8 mouse cellular contexts compared by ENCODE assay signal in the genomic region with DNA sequence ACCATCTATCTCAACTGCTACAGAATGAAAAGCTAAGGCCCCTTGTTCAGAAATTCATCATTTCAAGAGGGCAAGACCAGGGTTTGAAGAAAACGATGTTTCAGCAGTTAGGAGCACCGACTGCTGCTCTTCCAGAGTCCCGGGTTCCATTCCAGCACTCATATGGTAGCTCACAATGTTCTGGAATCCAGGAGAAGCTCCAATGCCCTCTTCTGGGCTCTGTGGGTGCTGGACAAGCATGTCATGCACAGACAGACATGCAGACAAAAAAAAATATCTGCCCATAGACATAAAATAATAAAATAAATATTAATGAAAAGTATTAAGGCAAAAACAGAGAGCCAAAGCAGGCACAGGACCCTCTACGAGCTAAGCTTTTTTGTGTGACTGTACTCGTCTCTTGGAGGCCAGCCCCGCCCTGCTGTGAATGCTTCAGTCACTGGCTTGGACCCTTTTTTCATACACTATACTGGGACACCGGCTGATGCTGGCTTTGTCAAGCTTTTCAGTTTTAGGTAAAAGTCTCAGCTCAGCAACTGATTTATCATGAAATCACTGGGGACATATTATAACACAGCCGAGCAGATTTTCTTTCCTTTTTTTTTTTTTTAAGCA. TPM values are rescaled to one million over a fixed set of nuclear protein-coding genes. Genes with fewer than 3 reads are reported as not detected.
DNase-seq lines count a peak whose midpoint lies in the region; ATAC-seq and TF ChIP-seq lines count a peak whose summit lies in the region.

No protein-coding gene starts in this region.

- no peak for TF ChIP-seq CTCF in gastrocnemius, adult 2 months (IDR thresholded peaks at IDR 0.05)
- TF ChIP-seq CTCF in E14TG2a.4 (conservative IDR thresholded peaks at IDR 0.05; ENCODE audit: low read length) = no peak
- TF ChIP-seq CTCF in hindbrain, postnatal 0 days (IDR thresholded peaks at IDR 0.05; ENCODE audit: low read depth) = no peak

- peaks cover 44% of the 10 kb centered on the region for H3K4me1 ChIP-seq in E14TG2a.4 (replicated peaks; ENCODE audit: low read depth, low read length)
- peaks cover 9% of the 10 kb centered on the region for H3K4me1 ChIP-seq in embryonic facial prominence, embryonic 12.5 days
- H3K4me1 ChIP-seq in hindbrain, postnatal 0 days (ENCODE audit: insufficient read depth, low read length) = peaks cover 20% of the 10 kb centered on the region

- WGBS in embryonic facial prominence, embryonic 12.5 days = 22% methylated on average over 8 of the region's 8 CpGs
- 11% methylated on average over 8 of the region's 8 CpGs for WGBS in hindbrain, postnatal 0 days

- no peaks in the 10 kb centered on the region for H3K9me3 ChIP-seq in E14TG2a.4 (ENCODE audit: low read length)
- H3K9me3 ChIP-seq in embryonic facial prominence, embryonic 12.5 days = no peaks in the 10 kb centered on the region
- H3K9me3 ChIP-seq in hindbrain, postnatal 0 days (ENCODE audit: low read length) = no peaks in the 10 kb centered on the region

- no peak overlapping the region for H3K9ac ChIP-seq in embryonic facial prominence, embryonic 12.5 days
- H3K9ac ChIP-seq in hindbrain, postnatal 0 days (replicated peaks; ENCODE audit: low read length) = peak overlapping the region; percentile 91

- no peaks in the 10 kb centered on the region for H3K36me3 ChIP-seq in E14TG2a.4 (ENCODE audit: insufficient read depth, low read length)
- no peaks in the 10 kb centered on the region for H3K36me3 ChIP-seq in embryonic facial prominence, embryonic 12.5 days
- H3K36me3 ChIP-seq in hindbrain, postnatal 0 days (ENCODE audit: insufficient read depth, low read length) = no peaks in the 10 kb centered on the region

- peaks cover 24% of the 10 kb centered on the region for H3K27me3 ChIP-seq in E14TG2a.4 (ENCODE audit: insufficient read depth, low read length)
- H3K27me3 ChIP-seq in embryonic facial prominence, embryonic 12.5 days = no peaks in the 10 kb centered on the region
- H3K27me3 ChIP-seq in hindbrain, postnatal 0 days (ENCODE audit: insufficient read depth, low read length) = no peaks in the 10 kb centered on the region

- peak overlapping the region; percentile 85 for H3K4me2 ChIP-seq in embryonic facial prominence, embryonic 12.5 days (replicated peaks)
- peak overlapping the region; percentile 79 for H3K4me2 ChIP-seq in hindbrain, postnatal 0 days (ENCODE audit: low read depth, low read length)

- peak overlapping the region; percentile 93 for H3K27ac ChIP-seq in gastrocnemius, adult 2 months
- H3K27ac ChIP-seq in embryonic facial prominence, embryonic 12.5 days = no peak overlapping the region
- peak overlapping the region; percentile 96 for H3K27ac ChIP-seq in hindbrain, postnatal 0 days

- no peak for ATAC-seq in embryonic facial prominence, embryonic 12.5 days (ENCODE audit: insufficient number of reproducible peaks, insufficient read depth, low FRiP score, low TSS enrichment)
- no peak for ATAC-seq in hindbrain, postnatal 0 days

- DNase-seq in gastrocnemius, adult 2 months = no peak
- DNase-seq in gastrocnemius, postnatal 10 days = no peak
- peak; percentile 61 for DNase-seq in hindbrain, postnatal 0 days (ENCODE audit: low spot score)
- DNase-seq in neural tube, embryonic 10.5 days (ENCODE audit: extremely low spot score, low spot score) = peak; percentile 36
- DNase-seq in gastrocnemius, postnatal 25 days = no peak
- no peak for DNase-seq in thymus, postnatal 25 days

- intact Hi-C loops in gastrocnemius, adult 2 months (cut with DNase I) = loop anchor here (2.0 to 5.0 kb wide), 3 partner anchors 37 to 139 kb away; no protein-coding TSS in a partner anchor

- peak overlapping the region; percentile 95 for H3K4me3 ChIP-seq in gastrocnemius, adult 2 months
- H3K4me3 ChIP-seq in E14TG2a.4 (replicated peaks; ENCODE audit: low read length) = peak overlapping the region; percentile 87
- H3K4me3 ChIP-seq in embryonic facial prominence, embryonic 12.5 days = peak overlapping the region; percentile 69
- H3K4me3 ChIP-seq in hindbrain, postnatal 0 days (ENCODE audit: low read length) = peak overlapping the region; percentile 89

RNA-seq across cellular contexts. Expression of a gene that starts 1.0 kb away (rescaled TPM):
- total RNA-seq in gastrocnemius, adult 2 months (2021) = 100 to 1,000 TPM; 134 to 142 TPM
- total RNA-seq in gastrocnemius, postnatal 10 days (2021) = 10 to 100 TPM; 35.1 to 35.5 TPM
- 9.7 and 9.8 TPM in 2 replicates for polyA plus RNA-seq in embryonic facial prominence, embryonic 12.5 days (2016; fragmentation: Nextera tagmentation; extraction: Ambion mirVana)
- 28.8 and 31.1 TPM in 2 replicates for total RNA-seq in hindbrain, postnatal 0 days (2014; rRNA removed)
- polyA plus RNA-seq in hindbrain, postnatal 0 days (2015; fragmentation: Nextera tagmentation; extraction: Ambion mirVana) = 18.1 and 19.6 TPM in 2 replicates
- total RNA-seq in gastrocnemius, postnatal 25 days (2021) = 100 to 1,000 TPM in 1 of 2 experiments, 10 to 100 TPM in 1; 92.7 to 101 TPM

Comparison
In these comparisons a context has a peak if more than half of its experiments do, and no peak if none do; other contexts are left out.
1. DNase-seq: peak in hindbrain, postnatal 0 days (single experiment) and neural tube, embryonic 10.5 days (single experiment); none in gastrocnemius, adult 2 months (single experiment), gastrocnemius, postnatal 10 days (single experiment), gastrocnemius, postnatal 25 days (single experiment) and thymus, postnatal 25 days (single experiment).
2. Peak in every context shown above with its lines, with median percentiles within 50 percentile points of each other: H3K4me3 ChIP-seq.